ENCODE assay signal across 12 mouse cellular contexts in genomic region chr10:76771086-76771485, GRCm38 (mm10). TPM values are rescaled to one million over a fixed set of nuclear protein-coding genes. Genes with fewer than 3 reads are reported as not detected.
"Had no signal": no experiment of that assay in that cellular context is flagged by ENCODE, and none has a peak within 500 bp of the region (broad histone marks: within the 10 kb centered on the region; RNA-seq: fewer than 3 reads in every experiment).

No protein-coding gene starts in this region.

- H3K9ac ChIP-seq: liver, embryonic 15.5 days; midbrain, embryonic 13.5 days had no signal

- H3K9me3 ChIP-seq: limb, embryonic 10.5 days; liver, embryonic 15.5 days; midbrain, embryonic 13.5 days had no signal

- H3K27me3 ChIP-seq: liver, embryonic 15.5 days; midbrain, embryonic 13.5 days had no signal

- H3K4me2 ChIP-seq: liver, embryonic 11.5 days; liver, embryonic 15.5 days; midbrain, embryonic 13.5 days had no signal

- H3K27ac ChIP-seq: layer of hippocampus, adult 2 months; limb, embryonic 10.5 days; liver, embryonic 15.5 days; midbrain, embryonic 13.5 days had no signal

- DNase-seq: kidney, adult 9 months; kidney, postnatal 10 days; lung, adult 2 months; lung, postnatal 36 days; right cerebral cortex, postnatal 14 days had no signal

- H3K4me1 ChIP-seq: liver, embryonic 15.5 days; midbrain, embryonic 13.5 days had no signal

- H3K4me3 ChIP-seq: layer of hippocampus, adult 2 months; limb, embryonic 10.5 days; liver, embryonic 15.5 days; midbrain, embryonic 13.5 days had no signal

- ATAC-seq: lung, postnatal 0 days; midbrain, embryonic 13.5 days had no signal

- H3K36me3 ChIP-seq: limb, embryonic 10.5 days; liver, embryonic 15.5 days had no signal

RNA-seq across cellular contexts. Expression of gene Col6a1, which starts 45.1 kb away (rescaled TPM):
- total RNA-seq: megakaryocyte progenitor cell, adult 5-6 weeks had no signal
